Mouse (Mus musculus) lung, postnatal 14 days (tissue): ENCODE data around the gene Ntpcr.
A peak's percentile ranks its signal among the peaks of the same experiment; 100 is the strongest.

Experiments
- DNase-seq: peaks from one replicate; pipeline ENCODE4 v3.0.0; 2021

The Ntpcr gene

DNA sequence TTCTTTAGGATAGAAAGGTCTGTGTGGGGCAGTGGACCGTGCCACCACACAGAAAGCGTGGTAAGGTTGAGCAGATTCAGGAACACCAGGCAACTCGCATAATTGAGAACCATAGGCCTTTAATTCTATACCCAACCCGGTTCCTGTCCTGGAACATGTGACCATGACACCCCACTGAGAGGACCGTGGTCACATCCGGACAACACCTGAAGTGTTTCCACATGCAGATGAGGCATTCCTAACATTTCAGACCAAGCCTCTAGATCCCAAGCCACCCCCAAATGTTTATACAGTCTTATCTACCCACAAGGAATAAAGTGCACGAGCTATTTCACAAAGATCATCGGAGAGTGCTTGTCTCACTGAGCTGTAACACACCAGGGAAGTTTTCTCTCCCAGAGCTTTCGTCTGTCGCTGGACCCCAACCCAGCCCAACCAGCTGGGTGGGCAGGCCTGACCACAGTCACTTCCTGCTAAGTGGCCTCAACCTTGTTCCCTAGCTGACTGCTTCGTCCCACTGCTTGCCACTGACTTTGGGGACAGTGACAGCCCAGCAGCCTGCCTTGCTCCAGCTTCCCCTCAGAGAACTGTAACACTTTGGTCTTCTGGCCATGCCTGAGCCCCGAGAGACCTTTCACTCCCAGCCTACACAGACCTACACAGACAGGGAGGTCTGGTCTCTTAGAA lies 47.9 kb downstream of the Ntpcr start:
- no peak for DNase-seq

DNA sequence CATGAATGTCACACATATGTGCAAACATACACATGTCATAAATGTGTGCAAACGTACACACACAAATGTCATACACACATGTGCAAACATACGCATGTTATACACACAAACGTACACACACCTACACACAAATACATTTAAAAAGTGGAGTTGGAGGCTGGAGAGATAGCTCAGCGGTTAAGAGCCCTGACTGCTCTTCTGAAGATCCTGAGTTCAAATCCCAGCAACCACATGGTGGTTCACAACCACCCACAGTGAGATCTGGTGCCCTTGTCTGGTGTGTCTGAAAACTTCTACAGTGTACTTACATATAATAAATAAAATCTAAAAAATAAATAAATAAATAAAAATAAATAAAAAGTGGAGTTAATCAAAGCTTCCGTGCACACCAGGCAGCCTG lies 49.2 kb downstream of the Ntpcr start:
- no peak for DNase-seq

DNA sequence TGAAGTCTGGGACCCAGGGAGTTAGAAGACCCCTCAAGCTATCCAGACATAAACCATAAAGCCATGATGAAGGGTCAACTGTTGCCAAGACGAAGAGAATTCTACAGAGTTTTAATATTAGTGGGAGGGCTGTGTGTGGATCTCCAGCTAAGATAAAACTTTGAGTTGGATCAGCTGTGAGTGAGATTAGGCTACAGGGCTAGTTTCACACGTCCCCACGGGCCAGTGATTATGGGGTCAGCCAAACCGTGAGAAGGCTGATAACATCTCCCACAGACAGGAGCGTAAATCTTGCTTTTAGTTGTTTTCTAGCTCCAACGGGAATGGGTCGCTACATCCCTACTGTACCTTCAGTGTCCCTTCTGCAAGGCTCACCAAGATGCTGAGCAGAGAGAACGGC lies 49.9 kb downstream of the Ntpcr start:
- DNase-seq: no peak

DNA sequence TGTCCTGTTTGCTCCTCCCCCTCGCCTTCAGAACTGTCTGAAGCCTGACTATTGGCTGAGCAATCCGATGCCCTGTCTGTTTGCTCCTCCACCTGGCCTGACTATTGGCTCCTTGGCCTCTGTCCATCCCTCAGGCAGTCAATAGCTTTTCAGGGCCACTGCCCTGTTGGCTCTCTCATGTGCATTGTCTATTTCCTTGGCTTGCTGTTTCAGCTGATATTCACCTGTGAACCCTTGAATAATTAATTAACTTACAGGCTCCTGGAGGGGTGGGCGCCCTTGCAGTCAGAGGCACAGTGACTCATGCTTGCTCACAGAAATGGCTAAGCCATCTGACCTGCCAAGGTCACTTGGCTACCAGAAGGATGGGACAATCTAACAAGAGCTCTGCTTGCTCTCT lies 52.4 kb downstream of the Ntpcr start:
- no peak for DNase-seq

DNA sequence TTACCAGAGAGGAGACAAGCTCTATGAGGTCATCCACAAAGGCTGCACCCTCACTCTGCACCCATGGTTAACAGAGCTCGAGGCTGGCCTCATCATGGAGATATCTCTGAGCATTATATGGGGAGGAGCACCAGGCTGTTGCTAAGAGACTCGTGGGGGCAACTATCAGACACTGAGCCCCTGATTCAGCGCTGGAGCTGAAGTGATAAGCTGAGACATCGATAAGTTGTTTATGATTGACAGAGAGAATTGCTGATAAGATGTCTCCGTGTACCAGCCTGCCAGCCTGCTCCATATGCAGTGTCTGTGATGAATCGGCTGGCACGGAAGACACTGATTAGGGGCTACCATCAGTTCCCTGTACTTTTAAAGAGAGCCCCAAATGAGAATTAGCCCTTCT lies 57.1 kb downstream of the Ntpcr start:
- DNase-seq: no peak

DNA sequence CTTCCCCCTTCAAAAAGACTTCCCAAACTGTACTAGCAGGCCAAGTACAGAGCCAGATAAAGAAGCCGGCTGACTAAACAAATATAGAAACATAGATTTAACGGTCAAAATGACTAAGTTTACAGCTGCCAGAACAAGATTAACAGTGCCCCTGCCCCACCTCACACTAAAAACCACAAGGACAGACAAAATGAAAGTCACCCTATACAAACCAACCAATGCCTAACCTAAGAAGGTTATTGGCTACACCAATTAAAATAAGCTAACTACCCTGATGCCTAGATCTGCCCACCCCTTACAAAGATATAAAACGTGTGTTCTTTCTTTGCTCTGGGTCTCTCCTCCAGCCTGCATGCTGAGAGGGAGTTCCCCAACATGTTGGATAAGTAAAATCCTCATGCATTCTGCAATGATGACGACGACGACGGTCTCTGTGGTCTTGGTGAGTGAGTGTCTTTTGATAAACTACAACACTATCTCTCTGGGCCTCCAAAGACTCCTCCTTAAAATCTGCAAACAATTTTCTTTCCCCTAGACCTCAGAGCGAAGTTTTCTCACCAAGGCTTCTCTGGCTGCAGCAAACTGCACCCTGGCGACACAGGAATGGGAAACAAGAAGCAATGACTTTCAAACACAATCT lies 63.2 kb downstream of the Ntpcr start:
- DNase-seq: no peak

DNA sequence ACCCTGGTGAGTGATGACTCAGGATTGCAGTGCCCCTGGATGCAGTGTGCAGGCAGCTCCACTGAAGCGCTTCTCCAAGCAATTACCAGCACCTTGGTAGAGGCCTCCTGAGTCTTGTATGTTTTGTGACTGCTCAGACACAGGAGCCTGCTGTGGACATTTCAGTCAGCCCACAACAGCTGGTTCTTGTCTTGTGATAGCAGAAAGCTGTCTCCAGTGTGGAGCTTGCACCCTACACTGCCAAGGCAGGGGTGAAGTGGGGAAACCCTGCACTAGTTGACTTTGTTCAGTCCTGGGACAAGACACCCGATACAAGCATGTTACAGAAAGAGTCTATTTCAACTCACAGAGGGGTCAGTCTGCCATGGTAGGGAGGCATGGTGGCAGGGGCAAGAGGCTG lies 65.6 kb downstream of the Ntpcr start:
- peak; percentile 19 for DNase-seq

DNA sequence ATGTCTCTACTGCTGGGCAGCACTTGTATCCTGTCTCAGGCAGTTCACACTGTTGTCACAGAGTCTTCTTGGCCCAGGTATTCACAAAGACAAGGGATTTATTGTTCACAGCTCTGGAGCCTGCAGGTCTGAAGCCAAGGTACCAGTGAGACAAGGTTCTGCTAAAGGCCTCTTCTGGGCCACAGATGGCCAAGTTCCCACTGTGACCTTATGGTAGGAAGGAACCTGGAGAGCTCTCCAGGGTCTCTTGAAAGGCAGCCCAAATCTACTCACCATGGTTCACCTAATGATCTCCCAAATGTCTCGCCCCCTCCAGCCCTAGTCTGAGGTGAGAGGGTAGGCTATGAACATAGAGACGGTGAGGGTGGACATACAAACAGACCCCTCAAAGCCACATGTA lies 67.2 kb downstream of the Ntpcr start:
- no peak for DNase-seq
